Comparison of ENCODE assay signal across 17 mouse cellular contexts in genomic region chr3:96273591-96274465, GRCm38 (mm10). TPM values are rescaled to one million over a fixed set of nuclear protein-coding genes. Genes with fewer than 3 reads are reported as not detected.
DNase-seq lines count a peak whose midpoint lies in the region; ATAC-seq and TF ChIP-seq lines count a peak whose summit lies in the region.
"Had no signal": no experiment of that assay in that cellular context is flagged by ENCODE, and none has a peak within 500 bp of the region (broad histone marks: within the 10 kb centered on the region; RNA-seq: fewer than 3 reads in every experiment).

No protein-coding gene starts in this region.

- H3K9me3 ChIP-seq in hindbrain, postnatal 0 days (ENCODE audit: low read length) = no peaks in the 10 kb centered on the region
- no peaks in the 10 kb centered on the region for H3K9me3 ChIP-seq in hindbrain, embryonic 16.5 days (ENCODE audit: control insufficient read depth, low read length)

- 90% methylated on average over 17 of the region's 17 CpGs for WGBS in hindbrain, postnatal 0 days
- 92% methylated on average over 17 of the region's 17 CpGs for WGBS in hindbrain, embryonic 16.5 days

- no peak for TF ChIP-seq CTCF in hindbrain, postnatal 0 days (IDR thresholded peaks at IDR 0.05; ENCODE audit: low read depth)

- H3K27ac ChIP-seq in hindbrain, postnatal 0 days = no peak overlapping the region
- H3K27ac ChIP-seq in hindbrain, embryonic 16.5 days (ENCODE audit: low read depth, low read length) = no peak overlapping the region

- no peak for ATAC-seq in hindbrain, postnatal 0 days
- ATAC-seq in hindbrain, embryonic 16.5 days = no peak

- peak; percentile 48 for DNase-seq in cerebellum, adult 9-10 months
- DNase-seq in cerebellum, adult 11-12 months = no peak
- DNase-seq in 416B (ENCODE audit: low read depth) = peak; percentile 94
- DNase-seq in T-cell, adult 2 months (ENCODE audit: low spot score) = peak; percentile 76
- DNase-seq in naive thymus-derived CD4-positive, alpha-beta T cell, adult 2 months (ENCODE audit: low read depth) = peak; percentile 82
- no peak for DNase-seq in hindbrain, postnatal 0 days (ENCODE audit: low spot score)
- DNase-seq in embryo, embryonic 11 days = no peak
- DNase-seq: adrenal gland, postnatal 14 days; cerebellum, postnatal 10 days; left cerebral cortex, postnatal 4 days; lung, postnatal 14 days; right cerebral cortex, adult 18-20 months had no signal

- no peak overlapping the region for H3K4me3 ChIP-seq in hindbrain, postnatal 0 days (ENCODE audit: low read length)
- no peak overlapping the region for H3K4me3 ChIP-seq in hindbrain, embryonic 16.5 days (ENCODE audit: low read length)

- no peak overlapping the region for H3K9ac ChIP-seq in hindbrain, postnatal 0 days (replicated peaks; ENCODE audit: low read length)
- no peak overlapping the region for H3K9ac ChIP-seq in hindbrain, embryonic 16.5 days (ENCODE audit: low read depth, low read length)

- H3K27me3 ChIP-seq in hindbrain, postnatal 0 days (ENCODE audit: insufficient read depth, low read length) = no peaks in the 10 kb centered on the region
- no peaks in the 10 kb centered on the region for H3K27me3 ChIP-seq in hindbrain, embryonic 16.5 days (replicated peaks; ENCODE audit: control insufficient read depth, insufficient read depth, low read length)
- H3K27me3 ChIP-seq: CH12.LX had no signal

- H3K4me1 ChIP-seq in hindbrain, postnatal 0 days (ENCODE audit: insufficient read depth, low read length) = peaks cover 4% of the 10 kb centered on the region; the same call in 1 of the 2 replicates
- H3K4me1 ChIP-seq in hindbrain, embryonic 16.5 days (ENCODE audit: control insufficient read depth, insufficient read depth, low read depth, low read length) = no peaks in the 10 kb centered on the region

- H3K4me2 ChIP-seq in hindbrain, postnatal 0 days (ENCODE audit: low read depth, low read length) = no peak overlapping the region
- no peak overlapping the region for H3K4me2 ChIP-seq in hindbrain, embryonic 16.5 days (ENCODE audit: low read length)

- H3K36me3 ChIP-seq in hindbrain, postnatal 0 days (ENCODE audit: insufficient read depth, low read length) = no peaks in the 10 kb centered on the region
- H3K36me3 ChIP-seq in hindbrain, embryonic 16.5 days (ENCODE audit: control insufficient read depth, insufficient read depth, low read length) = no peaks in the 10 kb centered on the region

RNA-seq across cellular contexts. Expression of gene Hist2h2bb, which starts 4.3 kb away (rescaled TPM):
- 234 and 397 TPM in 2 replicates for total RNA-seq in hindbrain, postnatal 0 days (2014; rRNA removed)
- 1.4 and 2.4 TPM in 2 replicates for polyA plus RNA-seq in hindbrain, postnatal 0 days (2015; fragmentation: Nextera tagmentation; extraction: Ambion mirVana)
- 1.5 and 2.1 TPM in 2 replicates for polyA plus RNA-seq in hindbrain, embryonic 16.5 days (2015; fragmentation: Nextera tagmentation; extraction: Ambion mirVana)
- polyA plus RNA-seq: urinary bladder, adult 2 months had no signal

RNA-seq across cellular contexts. Expression of gene Hist2h3b, which starts 5.4 kb away (rescaled TPM):
- total RNA-seq in hindbrain, postnatal 0 days (2014; rRNA removed) = 1,585 and 2,263 TPM in 2 replicates
- 15.7 and 22.9 TPM in 2 replicates for polyA plus RNA-seq in hindbrain, postnatal 0 days (2015; fragmentation: Nextera tagmentation; extraction: Ambion mirVana)
- polyA plus RNA-seq in hindbrain, embryonic 16.5 days (2015; fragmentation: Nextera tagmentation; extraction: Ambion mirVana) = 8.1 and 8.4 TPM in 2 replicates

RNA-seq across cellular contexts. Expression of gene Hist2h4, which starts 10.7 kb away (rescaled TPM):
- total RNA-seq in hindbrain, postnatal 0 days (2014; rRNA removed) = 127 and 159 TPM in 2 replicates
- 10.2 and 10.6 TPM in 2 replicates for polyA plus RNA-seq in hindbrain, postnatal 0 days (2015; fragmentation: Nextera tagmentation; extraction: Ambion mirVana)
- polyA plus RNA-seq in hindbrain, embryonic 16.5 days (2015; fragmentation: Nextera tagmentation; extraction: Ambion mirVana) = 2.8 and 3.1 TPM in 2 replicates

RNA-seq across cellular contexts. Expression of gene Fcgr1, which starts 19.9 kb away (rescaled TPM):
- total RNA-seq in hindbrain, postnatal 0 days (2014; rRNA removed) = 2.6 and 8.4 TPM in 2 replicates
- polyA plus RNA-seq in hindbrain, postnatal 0 days (2015; fragmentation: Nextera tagmentation; extraction: Ambion mirVana) = 2.1 and 2.4 TPM in 2 replicates
- 1.7 and 2.3 TPM in 2 replicates for polyA plus RNA-seq in hindbrain, embryonic 16.5 days (2015; fragmentation: Nextera tagmentation; extraction: Ambion mirVana)
- total RNA-seq: CH12.LX had no signal

RNA-seq across cellular contexts. Expression of gene Hist2h3c1, which starts 27.3 kb away (rescaled TPM):
- total RNA-seq in hindbrain, postnatal 0 days (2014; rRNA removed) = not detected in 2 replicates
- 0.16 TPM in 1 of 2 replicates, not detected in the other for polyA plus RNA-seq in hindbrain, postnatal 0 days (2015; fragmentation: Nextera tagmentation; extraction: Ambion mirVana)
- polyA plus RNA-seq in hindbrain, embryonic 16.5 days (2015; fragmentation: Nextera tagmentation; extraction: Ambion mirVana) = 0.21 and 0.47 TPM in 2 replicates
- total RNA-seq: gastrocnemius, adult 18-20 months; heart, postnatal 25 days had no signal
- polyA plus RNA-seq: urinary bladder, adult 2 months had no signal

Comparison
In these comparisons a context has a peak if more than half of its experiments do, and no peak if none do; other contexts are left out.
1. DNase-seq: peak in cerebellum, adult 9-10 months (single experiment), 416B (single experiment), T-cell, adult 2 months (single experiment) and naive thymus-derived CD4-positive, alpha-beta T cell, adult 2 months (single experiment); none in cerebellum, adult 11-12 months (single experiment), hindbrain, postnatal 0 days (single experiment) and embryo, embryonic 11 days (single experiment).